Mouse (Mus musculus): ENCODE data around the gene Atp10b.

DNA sequence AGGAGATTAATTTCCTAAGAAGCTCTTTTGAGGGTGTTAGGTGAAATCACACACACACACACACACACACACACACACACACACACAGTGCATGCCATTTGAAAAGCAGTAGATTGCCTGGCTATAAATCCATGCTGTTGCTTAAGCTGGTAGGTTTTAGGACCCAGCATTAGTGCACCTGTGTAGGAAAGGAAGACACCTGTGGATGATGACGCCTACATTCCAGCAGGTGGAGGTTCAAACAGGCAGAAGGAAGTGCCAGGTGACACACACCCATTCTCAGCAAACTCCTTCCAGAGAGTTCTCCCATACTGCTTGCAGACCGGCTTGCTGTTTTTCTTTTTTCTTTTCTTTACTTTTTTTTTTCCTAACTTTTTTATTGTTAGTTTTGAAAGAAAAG lies 5.7 kb downstream of the Atp10b start:
- TF ChIP-seq EP300 (IDR thresholded peaks at IDR 0.05; ENCODE audit: insufficient read depth, low read depth, low read length) = no peak
- no peak for TF ChIP-seq POLR2A (IDR thresholded peaks at IDR 0.05; ENCODE audit: insufficient read depth, low read depth, low read length)
